In the genomic region with DNA sequence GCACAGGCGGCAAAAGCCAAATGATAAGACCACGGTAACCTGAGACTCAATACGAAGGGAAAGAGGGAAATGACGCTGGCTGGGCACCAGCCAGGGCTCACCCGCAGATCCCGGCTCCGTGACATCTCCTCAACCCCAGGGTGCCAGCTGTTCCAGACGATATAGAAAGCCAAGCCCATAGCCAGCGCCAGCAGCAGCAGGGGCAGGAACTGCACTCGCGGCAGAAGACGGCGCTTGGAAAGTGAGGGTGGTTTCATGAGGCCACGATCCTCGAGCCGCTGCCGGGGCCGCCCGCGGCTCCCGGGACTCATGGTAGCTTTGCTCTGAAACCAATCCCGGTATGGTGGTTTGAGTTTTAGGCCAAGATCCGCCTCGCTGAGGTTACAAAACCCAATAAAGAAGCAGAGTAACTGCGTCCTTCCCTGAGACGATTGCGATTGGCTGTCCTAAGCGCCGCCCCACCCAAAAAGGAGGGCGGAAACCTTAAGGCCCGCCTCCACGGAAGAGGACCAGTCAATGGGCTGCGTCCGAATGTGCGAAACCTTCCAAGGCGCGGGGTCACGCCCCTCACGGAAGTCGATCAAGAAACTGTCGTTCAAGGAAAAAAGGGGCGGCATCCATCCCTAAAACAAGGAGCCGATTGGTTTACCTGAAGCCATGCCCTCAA, we compare ENCODE assay signal across 8 mouse cellular contexts. TPM values are rescaled to one million over a fixed set of nuclear protein-coding genes. Genes with fewer than 3 reads are reported as not detected.
DNase-seq lines count a peak whose midpoint lies in the region; ATAC-seq lines count a peak whose summit lies in the region.

A gene (minus strand): TSS at position 417 of the 667 bp plus-strand sequence.

- ATAC-seq in inflammation-experienced regulatory T-cells, adult 6 months = peak; percentile 96
- ATAC-seq in megakaryocyte-erythroid progenitor cell, adult 5-6 weeks (replicated peaks; ENCODE audit: low FRiP score, low TSS enrichment, poor library complexity, severe bottlenecking) = peak; percentile 92

- intact Hi-C loops in gastrocnemius, postnatal 14 days (cut with DNase I; ENCODE audit: low total_unique reads) = no loop called here
- intact Hi-C loops in left cerebral cortex, postnatal 10 days (cut with DNase I) = no loop called here

- DNase-seq in adrenal gland, adult (ENCODE audit: inconsistent age in 2 of 2, low spot score in 1 of 2) = peak; percentile 99
- peak; percentile 100 for DNase-seq in embryo, embryonic 10.5 days (ENCODE audit: low spot score)
- DNase-seq in gastrocnemius, postnatal 14 days = peak; percentile 99
- peak; percentile 99 for DNase-seq in left cerebral cortex, postnatal 10 days (ENCODE audit: extremely low spot score in 1 of 2, low spot score in 2 of 2)
- DNase-seq in right cerebral cortex, postnatal 25 days = peak; percentile 98
- DNase-seq in urinary bladder, postnatal 4 days (ENCODE audit: low spot score in 2 of 2) = peak; percentile 98

RNA-seq across cellular contexts. Expression of the gene that starts here (rescaled TPM):
- total RNA-seq in gastrocnemius, postnatal 14 days (2021) = 1 to 10 TPM; 3.1 to 4.2 TPM
- polyA plus RNA-seq in inflammation-experienced regulatory T-cells, adult 6 months (2017; shearing (Covaris generic)) = 10 to 100 TPM in 1 of 3 experiments, 1 to 10 TPM in 2; 7.7 to 10.0 (median 8.5) TPM
- 10 to 100 TPM; 22.6 to 23.1 TPM for total RNA-seq in left cerebral cortex, postnatal 10 days (2021)
- 2.4 and 5.1 TPM in 2 replicates for total RNA-seq in megakaryocyte-erythroid progenitor cell, adult 5-6 weeks (2014; fragmentation: Nextera tagmentation)
- 1.1 and 5.5 TPM in 2 replicates for total RNA-seq in megakaryocyte-erythroid progenitor cell, adult 5-6 weeks (2017)

Comparison
In these comparisons a context has a peak if more than half of its experiments do, and no peak if none do; other contexts are left out.
1. Peak in every context shown above with its lines: DNase-seq and ATAC-seq.